Mouse (Mus musculus): Measurements from ENCODE around the gene Stat2. TPM values are rescaled to one million over a fixed set of nuclear protein-coding genes. Genes with fewer than 3 reads are reported as not detected.
"Not testable (repeated sequence)": the region's sequence is repeated elsewhere in the genome, so short reads cannot be mapped to it uniquely, and the experiment has no call there.

Gene Stat2
- polyA plus RNA-seq, 1 experiment from 2014 or later = 12.0 TPM

DNA sequence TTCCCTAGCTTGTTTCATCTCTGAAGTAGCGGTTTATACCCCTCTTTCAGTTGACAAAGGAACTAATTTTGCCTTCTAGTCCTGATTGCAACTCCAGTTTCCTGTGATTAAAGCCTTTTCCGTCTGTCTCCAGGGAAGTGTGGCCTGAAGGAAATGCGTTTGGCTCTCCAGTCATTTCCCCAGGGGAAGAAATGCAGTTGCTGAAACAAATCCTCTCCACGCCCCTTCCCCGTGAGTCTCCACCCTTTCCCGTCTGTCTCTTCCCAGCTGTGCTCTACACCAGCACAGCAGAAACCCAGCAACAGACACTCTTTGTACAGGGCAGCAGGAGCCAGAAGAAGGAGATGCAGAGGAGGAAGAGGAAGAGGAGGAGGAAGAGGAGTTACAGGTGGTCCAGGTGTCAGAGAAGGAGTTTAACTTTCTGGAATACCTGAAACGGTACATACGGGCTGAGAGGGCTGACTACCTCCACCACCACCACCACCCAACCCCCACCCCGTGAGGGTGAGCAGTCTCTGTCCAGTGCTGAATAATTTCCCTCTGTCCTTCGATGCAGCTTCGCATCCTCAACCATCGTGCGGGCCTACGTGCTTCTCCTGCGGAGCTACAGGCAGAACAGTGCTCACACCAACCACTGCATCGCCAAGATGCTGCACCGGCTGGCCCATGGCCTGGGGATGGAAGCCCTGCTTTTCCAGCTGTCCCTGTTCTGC lies 23.2 kb upstream of the Stat2 start:
- ATAC-seq (replicated peaks; ENCODE audit: low FRiP score, low TSS enrichment, low read depth) (no peak), DNase-seq (ENCODE audit: low spot score) (no peak)
- Histone ChIP-seq H3K9ac (ENCODE audit: low read length) (no peak overlapping the region), H3K4me3 (ENCODE audit: low read depth, low read length) (no peak overlapping the region), H3K27ac (ENCODE audit: low read depth) (no peak overlapping the region), H3K4me1 (replicated peaks; ENCODE audit: control insufficient read depth, insufficient read depth, low read length) (no peaks in the 10 kb centered on the region), H3K36me3 (ENCODE audit: control insufficient read depth, insufficient read depth, low read length) (peaks cover 97% of the 10 kb centered on the region), H3K27me3 (replicated peaks; ENCODE audit: control insufficient read depth, insufficient read depth, low read length) (no peaks in the 10 kb centered on the region), H3K4me2 (ENCODE audit: low read length) (no peak overlapping the region), H3K9me3 (ENCODE audit: control insufficient read depth, low read length) (no peaks in the 10 kb centered on the region)
- 85% methylated on average over 17 of the region's 17 CpGs for WGBS

DNA sequence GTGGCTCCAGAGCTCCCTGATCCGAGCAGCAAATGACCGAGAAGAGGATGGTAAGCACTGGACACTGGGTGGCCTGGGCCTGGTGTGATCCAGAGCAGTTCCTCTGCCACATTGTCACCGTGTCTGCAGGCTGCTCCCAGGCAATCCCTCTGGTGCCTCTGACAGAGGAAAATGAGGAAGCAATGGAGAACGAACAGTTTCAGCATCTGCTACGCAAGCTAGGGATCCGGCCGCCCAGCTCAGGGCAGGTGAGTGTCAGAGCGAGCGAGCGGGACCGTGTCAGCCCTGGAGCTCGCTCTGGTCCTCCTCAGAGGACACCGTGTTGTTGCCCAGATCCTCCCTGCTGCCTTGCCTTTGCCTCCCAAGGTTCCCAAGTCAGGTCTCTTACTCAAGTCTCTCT lies 19.8 kb upstream of the Stat2 start:
- H3K27ac ChIP-seq (ENCODE audit: low read depth) = no peak overlapping the region
- H3K4me3 ChIP-seq (ENCODE audit: low read depth, low read length) = no peak overlapping the region
- no peak overlapping the region for H3K9ac ChIP-seq (ENCODE audit: low read length)
- no peaks in the 10 kb centered on the region for H3K27me3 ChIP-seq (replicated peaks; ENCODE audit: control insufficient read depth, insufficient read depth, low read length)
- ATAC-seq (replicated peaks; ENCODE audit: low FRiP score, low TSS enrichment, low read depth) (no peak), DNase-seq (ENCODE audit: low spot score) (no peak)
- peaks cover 74% of the 10 kb centered on the region for H3K36me3 ChIP-seq (ENCODE audit: control insufficient read depth, insufficient read depth, low read length)
- H3K4me2 ChIP-seq (ENCODE audit: low read length) = no peak overlapping the region
- no peaks in the 10 kb centered on the region for H3K4me1 ChIP-seq (replicated peaks; ENCODE audit: control insufficient read depth, insufficient read depth, low read length)
- 92% methylated on average over 13 of the region's 13 CpGs for WGBS
- H3K9me3 ChIP-seq (ENCODE audit: control insufficient read depth, low read length) = no peaks in the 10 kb centered on the region

DNA sequence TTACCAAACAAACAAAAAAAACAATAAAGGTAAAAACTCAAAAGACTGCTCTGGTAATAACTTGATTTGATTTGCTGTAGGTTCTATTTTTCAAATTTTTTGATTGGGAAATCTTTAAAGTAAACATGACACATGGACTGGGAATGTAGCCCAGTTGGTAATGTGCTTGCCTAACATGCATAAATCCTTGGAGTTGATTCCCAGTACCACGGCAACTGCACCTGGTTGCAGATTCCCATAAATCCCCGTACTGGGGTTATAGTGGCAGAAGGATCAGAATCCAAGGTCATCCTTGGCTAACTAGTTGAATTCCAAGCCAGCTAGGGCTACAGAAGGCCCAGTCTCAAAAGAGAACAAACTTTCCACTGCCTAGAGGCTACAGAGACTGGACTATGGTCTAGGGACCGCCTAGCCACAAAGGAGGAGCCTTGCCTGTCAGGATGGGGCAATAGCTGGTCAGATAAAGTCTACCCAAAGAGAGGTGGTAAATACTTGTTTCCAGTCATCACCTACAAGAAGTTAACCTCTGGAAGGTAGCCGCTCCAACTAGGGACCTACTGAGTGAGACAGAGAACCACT lies 16.6 kb upstream of the Stat2 start, which contains the start of gene Apon:
Gene Apon, plus strand, starts transcription at position 420 of the 579 bp plus-strand sequence.
- DNase-seq (ENCODE audit: low spot score) (no peak), ATAC-seq (replicated peaks; ENCODE audit: low FRiP score, low TSS enrichment, low read depth) (no peak)
- no peak within 1 kb of the TSS for H3K9ac ChIP-seq (ENCODE audit: low read length)
- no peaks in the 10 kb centered on the region for H3K9me3 ChIP-seq (ENCODE audit: control insufficient read depth, low read length)
- H3K27ac ChIP-seq (ENCODE audit: low read depth) = no peak within 1 kb of the TSS
- no peaks in the 10 kb centered on the region for H3K4me1 ChIP-seq (replicated peaks; ENCODE audit: control insufficient read depth, insufficient read depth, low read length)
- no peaks in the 10 kb centered on the region for H3K27me3 ChIP-seq (replicated peaks; ENCODE audit: control insufficient read depth, insufficient read depth, low read length)
- H3K4me2 ChIP-seq (ENCODE audit: low read length) = no peak within 1 kb of the TSS
- H3K4me3 ChIP-seq (ENCODE audit: low read depth, low read length) = no peak within 1 kb of the TSS
- H3K36me3 ChIP-seq (ENCODE audit: control insufficient read depth, insufficient read depth, low read length) = peaks cover 43% of the 10 kb centered on the region
- 82% methylated on average over 4 of the region's 4 CpGs for WGBS

DNA sequence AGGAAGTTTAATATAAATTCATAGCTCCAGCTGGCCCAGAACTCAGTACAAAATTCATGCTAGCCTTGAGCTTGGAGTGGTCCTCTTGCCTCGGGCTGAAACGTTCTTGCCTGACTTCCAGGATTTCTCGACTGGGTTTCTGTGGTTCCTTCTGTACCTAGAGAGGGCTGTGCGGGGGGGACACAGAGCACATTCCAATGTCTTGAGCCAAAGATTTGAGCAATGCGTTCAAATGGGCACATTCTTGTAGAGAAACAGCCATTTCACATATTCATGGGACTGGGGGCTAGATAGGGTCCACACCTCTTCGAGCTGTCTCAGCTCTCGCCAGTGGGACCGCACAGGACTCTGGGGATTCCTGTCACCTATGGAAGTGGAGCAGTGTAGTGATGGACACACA lies 14.4 kb upstream of the Stat2 start:
- no peak for ATAC-seq (replicated peaks; ENCODE audit: low FRiP score, low TSS enrichment, low read depth)
- WGBS = 87% methylated on average over 8 of the region's 8 CpGs
- no peak overlapping the region for H3K9ac ChIP-seq (ENCODE audit: low read length)
- H3K4me1 ChIP-seq (replicated peaks; ENCODE audit: control insufficient read depth, insufficient read depth, low read length) = no peaks in the 10 kb centered on the region
- H3K27ac ChIP-seq (ENCODE audit: low read depth) = no peak overlapping the region
- no peak for DNase-seq (ENCODE audit: low spot score)
- H3K9me3 ChIP-seq (ENCODE audit: control insufficient read depth, low read length) = no peaks in the 10 kb centered on the region
- no peak overlapping the region for H3K4me2 ChIP-seq (ENCODE audit: low read length)
- no peaks in the 10 kb centered on the region for H3K27me3 ChIP-seq (replicated peaks; ENCODE audit: control insufficient read depth, insufficient read depth, low read length)
- H3K36me3 ChIP-seq (ENCODE audit: control insufficient read depth, insufficient read depth, low read length) = peaks cover 23% of the 10 kb centered on the region
- no peak overlapping the region for H3K4me3 ChIP-seq (ENCODE audit: low read depth, low read length)

DNA sequence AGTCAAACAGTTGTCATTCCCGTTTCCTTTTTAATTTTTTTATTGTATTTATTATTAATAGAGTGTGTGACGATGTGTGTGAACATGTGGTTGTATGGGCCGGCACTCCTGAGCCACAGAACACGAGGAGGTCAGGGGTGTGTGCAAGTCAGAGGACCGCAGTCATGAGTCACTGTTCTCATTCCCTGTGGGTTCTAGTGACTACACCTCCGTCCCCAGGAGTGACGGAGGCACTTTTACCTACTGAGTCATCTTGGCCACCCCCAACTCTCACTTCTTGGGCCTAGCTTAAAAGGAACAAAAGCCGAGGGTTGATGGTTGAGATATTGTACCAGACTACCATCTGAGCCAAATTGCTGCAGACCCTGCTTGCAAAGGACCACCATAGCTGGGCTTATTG lies 14.0 kb upstream of the Stat2 start:
- H3K27ac ChIP-seq (ENCODE audit: low read depth) = no peak overlapping the region
- DNase-seq (ENCODE audit: low spot score) (no peak), ATAC-seq (replicated peaks; ENCODE audit: low FRiP score, low TSS enrichment, low read depth) (no peak)
- H3K4me1 ChIP-seq (replicated peaks; ENCODE audit: control insufficient read depth, insufficient read depth, low read length) = no peaks in the 10 kb centered on the region
- WGBS = 87% methylated on average over 8 of the region's 8 CpGs
- H3K4me3 ChIP-seq (ENCODE audit: low read depth, low read length) = no peak overlapping the region
- H3K4me2 ChIP-seq (ENCODE audit: low read length) = no peak overlapping the region
- no peak overlapping the region for H3K9ac ChIP-seq (ENCODE audit: low read length)
- peaks cover 19% of the 10 kb centered on the region for H3K36me3 ChIP-seq (ENCODE audit: control insufficient read depth, insufficient read depth, low read length)
- H3K9me3 ChIP-seq (ENCODE audit: control insufficient read depth, low read length) = no peaks in the 10 kb centered on the region
- no peaks in the 10 kb centered on the region for H3K27me3 ChIP-seq (replicated peaks; ENCODE audit: control insufficient read depth, insufficient read depth, low read length)

DNA sequence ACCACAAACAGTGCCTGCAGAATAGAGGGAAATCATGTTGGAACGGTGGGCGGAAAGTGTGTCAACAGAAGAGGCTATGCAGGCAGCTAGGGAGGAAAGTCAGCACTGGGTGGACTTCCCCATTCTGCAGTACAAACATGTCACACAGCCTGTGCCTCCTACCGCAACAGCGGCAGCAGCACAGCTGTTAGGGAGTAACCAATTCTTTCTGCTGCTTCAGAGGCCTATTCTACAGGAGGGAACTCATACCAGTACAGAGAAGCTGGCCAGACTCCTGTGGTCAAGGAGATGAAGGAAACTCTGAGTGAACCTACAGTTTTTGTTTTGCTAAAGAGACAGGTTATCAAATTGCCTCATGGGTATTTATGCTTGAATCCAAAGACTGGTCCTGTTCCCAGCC lies 11.4 kb upstream of the Stat2 start:
- DNase-seq (ENCODE audit: low spot score) = no peak
- no peak overlapping the region for H3K4me2 ChIP-seq (ENCODE audit: low read length)
- H3K9ac ChIP-seq (ENCODE audit: low read length) = no peak overlapping the region
- no peaks in the 10 kb centered on the region for H3K27me3 ChIP-seq (replicated peaks; ENCODE audit: control insufficient read depth, insufficient read depth, low read length)
- no peak overlapping the region for H3K27ac ChIP-seq (ENCODE audit: low read depth)
- WGBS = 72% methylated on average over 4 of the region's 4 CpGs
- no peaks in the 10 kb centered on the region for H3K9me3 ChIP-seq (ENCODE audit: control insufficient read depth, low read length)
- H3K4me1 ChIP-seq (replicated peaks; ENCODE audit: control insufficient read depth, insufficient read depth, low read length) = no peaks in the 10 kb centered on the region
- H3K36me3 ChIP-seq (ENCODE audit: control insufficient read depth, insufficient read depth, low read length) = no peaks in the 10 kb centered on the region
- no peak overlapping the region for H3K4me3 ChIP-seq (ENCODE audit: low read depth, low read length)
- ATAC-seq (replicated peaks; ENCODE audit: low FRiP score, low TSS enrichment, low read depth) = no peak

DNA sequence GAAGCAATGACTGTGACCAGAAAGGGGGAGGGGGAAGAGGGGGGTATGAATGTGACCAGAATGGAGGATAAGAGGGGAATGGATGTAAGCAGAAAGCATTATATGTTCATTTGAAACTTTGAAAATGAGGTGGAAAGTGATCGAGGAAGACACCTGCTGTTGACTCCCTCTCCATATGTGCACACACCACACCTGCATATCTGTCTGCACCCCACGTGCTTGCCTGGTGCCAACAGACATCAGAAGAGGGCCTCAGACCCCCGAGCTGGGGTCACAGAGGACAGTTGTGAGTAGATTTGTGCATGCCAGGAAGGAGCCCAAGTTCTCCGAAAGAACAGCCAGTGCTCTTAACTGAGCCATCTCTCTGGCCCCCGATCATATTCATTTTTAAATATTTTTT lies 10.4 kb upstream of the Stat2 start:
- Histone ChIP-seq H3K9me3 (ENCODE audit: control insufficient read depth, low read length) (no peaks in the 10 kb centered on the region), H3K4me2 (ENCODE audit: low read length) (no peak overlapping the region), H3K9ac (ENCODE audit: low read length) (no peak overlapping the region), H3K4me3 (ENCODE audit: low read depth, low read length) (no peak overlapping the region), H3K36me3 (ENCODE audit: control insufficient read depth, insufficient read depth, low read length) (no peaks in the 10 kb centered on the region), H3K27me3 (replicated peaks; ENCODE audit: control insufficient read depth, insufficient read depth, low read length) (no peaks in the 10 kb centered on the region), H3K4me1 (replicated peaks; ENCODE audit: control insufficient read depth, insufficient read depth, low read length) (no peaks in the 10 kb centered on the region), H3K27ac (ENCODE audit: low read depth) (no peak overlapping the region)
- 87% methylated on average over 5 of the region's 5 CpGs for WGBS
- DNase-seq (ENCODE audit: low spot score) = no peak
- ATAC-seq (replicated peaks; ENCODE audit: low FRiP score, low TSS enrichment, low read depth) = no peak

DNA sequence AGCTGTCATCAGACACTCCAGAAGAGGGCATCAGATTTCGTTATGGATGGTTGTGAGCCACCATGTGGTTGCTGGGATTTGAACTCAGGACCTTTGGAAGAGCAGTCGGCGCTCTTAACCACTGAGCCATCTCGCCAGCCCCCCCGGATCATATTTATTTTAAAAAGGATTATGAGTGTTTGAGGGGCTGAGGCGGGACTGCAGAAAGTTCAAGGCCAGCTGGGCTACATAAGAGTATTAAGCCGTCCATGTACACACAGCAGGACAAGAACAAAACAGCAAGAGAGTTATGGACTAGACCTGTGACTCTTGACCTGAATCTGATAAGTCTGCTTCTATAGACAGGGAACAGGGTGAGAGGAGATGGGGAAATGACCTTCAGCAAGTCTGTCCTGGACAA lies 10.0 kb upstream of the Stat2 start:
- not testable (repeated sequence) for ATAC-seq (replicated peaks; ENCODE audit: low FRiP score, low TSS enrichment, low read depth); H3K9ac ChIP-seq (ENCODE audit: low read length); H3K4me1 ChIP-seq (replicated peaks; ENCODE audit: control insufficient read depth, insufficient read depth, low read length); H3K27ac ChIP-seq (ENCODE audit: low read depth); H3K4me2 ChIP-seq (ENCODE audit: low read length); H3K27me3 ChIP-seq (replicated peaks; ENCODE audit: control insufficient read depth, insufficient read depth, low read length); DNase-seq (ENCODE audit: low spot score); H3K36me3 ChIP-seq (ENCODE audit: control insufficient read depth, insufficient read depth, low read length); H3K4me3 ChIP-seq (ENCODE audit: low read depth, low read length); H3K9me3 ChIP-seq (ENCODE audit: control insufficient read depth, low read length)
- WGBS = 80% methylated on average over 7 of the region's 7 CpGs

DNA sequence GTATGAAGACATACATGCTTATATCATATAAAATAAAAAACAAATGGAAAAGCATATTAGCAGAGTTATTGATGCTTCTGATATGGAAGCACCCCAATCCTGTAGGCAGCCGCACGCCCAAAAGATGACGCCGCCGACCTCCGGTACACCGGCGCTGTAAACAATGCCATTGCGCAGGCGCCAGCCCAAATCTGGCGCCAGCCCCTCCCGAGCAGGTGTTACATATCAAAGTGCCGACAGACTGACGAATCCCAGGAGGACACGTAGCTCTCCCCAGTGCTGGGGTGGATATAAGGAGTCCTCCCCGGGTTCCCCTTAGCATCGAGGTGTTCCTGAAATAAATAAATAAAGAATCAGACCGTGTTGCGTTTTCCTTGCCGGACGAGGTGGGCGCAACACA lies 8.1 kb upstream of the Stat2 start:
- no peak overlapping the region for H3K4me2 ChIP-seq (ENCODE audit: low read length)
- H3K4me3 ChIP-seq (ENCODE audit: low read depth, low read length) = no peak overlapping the region
- H3K4me1 ChIP-seq (replicated peaks; ENCODE audit: control insufficient read depth, insufficient read depth, low read length) = no peaks in the 10 kb centered on the region
- WGBS = 74% methylated on average over 22 of the region's 22 CpGs
- ATAC-seq (replicated peaks; ENCODE audit: low FRiP score, low TSS enrichment, low read depth) (no peak), DNase-seq (ENCODE audit: low spot score) (no peak)
- H3K27me3 ChIP-seq (replicated peaks; ENCODE audit: control insufficient read depth, insufficient read depth, low read length) = no peaks in the 10 kb centered on the region
- H3K9ac ChIP-seq (ENCODE audit: low read length) = no peak overlapping the region
- no peaks in the 10 kb centered on the region for H3K36me3 ChIP-seq (ENCODE audit: control insufficient read depth, insufficient read depth, low read length)
- no peak overlapping the region for H3K27ac ChIP-seq (ENCODE audit: low read depth)
- H3K9me3 ChIP-seq (ENCODE audit: control insufficient read depth, low read length) = no peaks in the 10 kb centered on the region
